Mouse (Mus musculus) neural tube, embryonic 15.5 days (tissue): ENCODE results near the gene Cdh15. TPM values are rescaled to one million over a fixed set of nuclear protein-coding genes. Genes with fewer than 3 reads are reported as not detected.
A peak's percentile ranks its signal among the peaks of the same experiment; 100 is the strongest.

Experiments used
- ATAC-seq: fragments of 200-750 bp; cut with Nextera tagmentation; 2 replicates; pipeline ENCODE4 v1.8.0; 2017; ENCODE audit warnings: mild to moderate bottlenecking, moderate TSS enrichment, moderate library complexity; ENCODE audit not compliant: low FRiP score
- H3K27ac ChIP-seq: fragments of 300-500 bp; sonication (generic); replicated peaks from 2 replicates; pipeline ENCODE4 v1.5.1; 2015; ENCODE audit warnings: mild to moderate bottlenecking, inconsistent platforms
- H3K27me3 ChIP-seq: fragments of 300-500 bp; sonication (generic); replicated peaks from 2 replicates; pipeline ENCODE4 v1.6.1; 2015; ENCODE audit warnings: inconsistent platforms
- H3K36me3 ChIP-seq: fragments of 300-500 bp; sonication (generic); 2 replicates; pipeline ENCODE4 v1.6.1; 2015; ENCODE audit warnings: inconsistent platforms
- H3K4me1 ChIP-seq: fragments of 300-500 bp; sonication (generic); 2 replicates; pipeline ENCODE4 v1.6.1; 2015; ENCODE audit warnings: inconsistent platforms
- H3K4me2 ChIP-seq: fragments of 300-500 bp; sonication (generic); 2 replicates; pipeline ENCODE4 v1.6.1; 2015; ENCODE audit warnings: inconsistent platforms, mild to moderate bottlenecking, moderate library complexity
- H3K4me3 ChIP-seq: fragments of 300-500 bp; sonication (generic); replicated peaks from 2 replicates; pipeline ENCODE4 v1.5.1; 2015; ENCODE audit warnings: mild to moderate bottlenecking, inconsistent platforms
- H3K9ac ChIP-seq: fragments of 300-500 bp; sonication (generic); replicated peaks from 2 replicates; pipeline ENCODE4 v1.6.1; 2015; ENCODE audit warnings: mild to moderate bottlenecking, inconsistent platforms
- H3K9me3 ChIP-seq: fragments of 300-500 bp; sonication (generic); replicated peaks from 2 replicates; pipeline ENCODE4 v1.6.1; 2016; ENCODE audit warnings: inconsistent platforms
- WGBS: fragments of 180-500 bp; shearing (Covaris S2); methylation state at CpG from one replicate; pipeline ENCODE4 v1.1.7; 2015; ENCODE audit warnings: mixed read lengths; 5-methylcytosine and 5-hydroxymethylcytosine counted together
- polyA plus RNA-seq: library from polyadenylated mRNA; unstranded; fragments of >200 nt; fragmentation: Nextera tagmentation; extraction: Ambion mirVana; gene quantifications from 2 replicates; pipeline ENCODE4 v1.2.1, GENCODE M21; 2015

Cdh15 gene
- polyA plus RNA-seq, result 2.7 and 3.2 TPM in 2 replicates

GRCm38 (mm10) chr8:122847829-122848561 lies at the start of gene Cdh15:
Cdh15 (plus strand) TSS chr8:122847966.
- peaks cover under 1% of the 10 kb centered on the region; the same call in 1 of the 2 replicates for H3K4me1 ChIP-seq
- peak; percentile 73; the same call in 1 of the 2 replicates for ATAC-seq
- 24% methylated on average over 17 of the region's 18 CpGs for WGBS
- H3K27me3 ChIP-seq, result no peaks in the 10 kb centered on the region
- no peaks in the 10 kb centered on the region for H3K9me3 ChIP-seq
- peak within 1 kb of the TSS; percentile 36 for H3K4me2 ChIP-seq
- H3K9ac ChIP-seq, result no peak within 1 kb of the TSS
- no peak within 1 kb of the TSS for H3K4me3 ChIP-seq
- H3K36me3 ChIP-seq, result no peaks in the 10 kb centered on the region
- H3K27ac ChIP-seq, result no peak within 1 kb of the TSS

- no peaks in the 10 kb centered on the region for H3K36me3 ChIP-seq
- no peak overlapping the region for H3K9ac ChIP-seq
- H3K4me2 ChIP-seq, result peak overlapping the region; percentile 32
- WGBS, result 9% methylated on average over 15 of the region's 15 CpGs
- H3K27ac ChIP-seq, result peak overlapping the region; percentile 81
- no peaks in the 10 kb centered on the region for H3K9me3 ChIP-seq
- H3K4me1 ChIP-seq, result peaks cover 56% of the 10 kb centered on the region
- H3K27me3 ChIP-seq, result no peaks in the 10 kb centered on the region
- peak; percentile 89 for ATAC-seq
- no peak overlapping the region for H3K4me3 ChIP-seq
Measured at GRCm38 (mm10) chr8:122803906-122804761, 43.6 kb upstream of the Cdh15 start.

- H3K27me3 ChIP-seq, result no peaks in the 10 kb centered on the region
- peaks cover 61% of the 10 kb centered on the region for H3K4me1 ChIP-seq
- H3K27ac ChIP-seq, result peak overlapping the region; percentile 81
- no peak overlapping the region for H3K4me3 ChIP-seq
- ATAC-seq, result 0 out of 2 replicates have a peak, but pooled peaks have one; percentile 21
- no peak overlapping the region for H3K4me2 ChIP-seq
- WGBS, result 19% methylated on average over 3 of the region's 3 CpGs
- no peak overlapping the region for H3K9ac ChIP-seq
- no peaks in the 10 kb centered on the region for H3K36me3 ChIP-seq
- H3K9me3 ChIP-seq, result no peaks in the 10 kb centered on the region
Measured at GRCm38 (mm10) chr8:122805349-122805748, 42.4 kb upstream of the Cdh15 start.

DNA sequence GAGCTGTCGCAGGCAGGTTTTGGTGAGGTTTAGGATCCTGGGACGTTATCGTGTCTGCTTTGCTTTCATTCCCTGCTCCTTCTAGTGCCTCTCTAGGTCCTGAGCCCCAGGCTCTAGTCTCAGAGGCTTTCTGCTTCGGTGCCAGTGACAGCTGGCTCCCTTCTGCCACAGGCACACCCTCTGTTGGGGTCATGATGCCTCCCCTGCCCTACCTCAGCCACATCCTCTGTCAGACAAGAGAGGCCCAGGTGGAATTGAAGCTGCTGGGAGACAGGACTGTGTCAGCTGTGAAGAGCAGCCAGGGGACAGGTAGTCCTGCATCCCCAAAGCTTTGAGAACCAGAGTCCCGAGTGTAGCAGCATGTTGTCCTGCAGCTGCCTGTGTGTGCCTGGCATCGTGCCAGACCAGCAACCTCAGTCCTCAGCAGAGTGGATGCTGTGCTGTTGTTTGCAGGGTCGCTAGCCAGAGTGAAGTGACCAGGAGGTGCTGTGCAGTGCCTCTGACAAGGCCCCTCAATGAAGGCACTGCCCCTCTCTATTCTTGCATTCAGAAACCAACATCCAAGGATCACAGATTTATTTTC lies 40.7 kb upstream of the Cdh15 start:
- H3K4me2 ChIP-seq, result no peak overlapping the region
- H3K4me3 ChIP-seq, result no peak overlapping the region
- 0 out of 2 replicates have a peak overlapping the region, but pooled peaks have one; percentile 23 for H3K9ac ChIP-seq
- no peaks in the 10 kb centered on the region for H3K9me3 ChIP-seq
- 39% methylated on average over 7 of the region's 7 CpGs for WGBS
- no peak for ATAC-seq
- H3K4me1 ChIP-seq, result peaks cover 78% of the 10 kb centered on the region
- no peaks in the 10 kb centered on the region for H3K27me3 ChIP-seq
- H3K36me3 ChIP-seq, result no peaks in the 10 kb centered on the region
- H3K27ac ChIP-seq, result peak overlapping the region; percentile 72

GRCm38 (mm10) chr8:122807907-122808306 lies 39.9 kb upstream of the Cdh15 start:
- Histone ChIP-seq H3K4me3 (no peak overlapping the region), H3K4me1 (peaks cover 84% of the 10 kb centered on the region), H3K27ac (peak overlapping the region; percentile 72; the same call in 1 of the 2 replicates), H3K4me2 (no peak overlapping the region), H3K9me3 (no peaks in the 10 kb centered on the region), H3K36me3 (no peaks in the 10 kb centered on the region), H3K9ac (no peak overlapping the region), H3K27me3 (no peaks in the 10 kb centered on the region)
- no peak for ATAC-seq
- WGBS, result 55% methylated on average over 4 of the region's 4 CpGs

DNA sequence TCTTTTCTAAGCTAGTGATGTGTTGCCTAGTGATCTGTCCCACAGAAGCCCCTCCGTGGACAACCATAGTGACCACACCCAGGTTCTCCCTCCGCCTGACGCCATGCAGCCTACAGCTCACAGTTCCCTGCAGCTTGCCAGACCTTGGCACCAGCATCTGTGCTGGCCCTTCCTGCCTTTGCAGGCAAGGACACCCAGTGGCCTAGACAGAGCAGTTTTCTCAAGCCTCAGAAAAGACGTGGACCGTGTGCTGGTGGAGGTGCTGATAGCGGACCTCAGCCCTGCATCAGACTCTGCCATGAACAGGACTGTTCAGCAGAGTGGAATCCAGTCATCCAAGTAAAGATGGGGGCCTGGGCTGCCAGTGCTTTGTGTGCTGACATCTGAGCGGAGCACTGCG lies 37.4 kb upstream of the Cdh15 start:
- peak overlapping the region; percentile 39 for H3K27ac ChIP-seq

GRCm38 (mm10) chr8:122811870-122812494 lies 35.8 kb upstream of the Cdh15 start:
- H3K27me3 ChIP-seq, result no peaks in the 10 kb centered on the region
- H3K27ac ChIP-seq, result peak overlapping the region; percentile 74
- peak; percentile 69 for ATAC-seq
- WGBS, result 33% methylated on average over 16 of the region's 16 CpGs
- H3K36me3 ChIP-seq, result no peaks in the 10 kb centered on the region
- peaks cover 55% of the 10 kb centered on the region for H3K4me1 ChIP-seq
- H3K4me2 ChIP-seq, result no peak overlapping the region
- H3K9me3 ChIP-seq, result no peaks in the 10 kb centered on the region
- H3K4me3 ChIP-seq, result no peak overlapping the region
- H3K9ac ChIP-seq, result peak overlapping the region; percentile 11; the same call in 1 of the 2 replicates

More for the DNA sequence above, 37.4 kb upstream of the Cdh15 start:
- no peaks in the 10 kb centered on the region for H3K27me3 ChIP-seq
- no peak overlapping the region for H3K9ac ChIP-seq
- no peak overlapping the region for H3K4me3 ChIP-seq
- H3K4me1 ChIP-seq, result peaks cover 71% of the 10 kb centered on the region
- no peak overlapping the region for H3K4me2 ChIP-seq
- WGBS, result 65% methylated on average over 8 of the region's 8 CpGs
- H3K9me3 ChIP-seq, result no peaks in the 10 kb centered on the region
- H3K36me3 ChIP-seq, result no peaks in the 10 kb centered on the region
- no peak for ATAC-seq

- Histone ChIP-seq H3K9ac (no peak overlapping the region), H3K4me3 (no peak overlapping the region), H3K27me3 (no peaks in the 10 kb centered on the region), H3K4me1 (peaks cover 51% of the 10 kb centered on the region), H3K36me3 (no peaks in the 10 kb centered on the region), H3K9me3 (no peaks in the 10 kb centered on the region), H3K27ac (peak overlapping the region; percentile 74), H3K4me2 (no peak overlapping the region)
- 79% methylated on average over 14 of the region's 14 CpGs for WGBS
- ATAC-seq, result peak; percentile 10; the same call in 1 of the 2 replicates
Measured at GRCm38 (mm10) chr8:122812610-122813250, 35.0 kb upstream of the Cdh15 start.

GRCm38 (mm10) chr8:122814608-122815007 lies 33.2 kb upstream of the Cdh15 start:
- ATAC-seq, result no peak
- H3K4me3 ChIP-seq, result no peak overlapping the region
- no peaks in the 10 kb centered on the region for H3K9me3 ChIP-seq
- H3K27ac ChIP-seq, result 0 out of 2 replicates have a peak overlapping the region, but pooled peaks have one; percentile 3
- H3K9ac ChIP-seq, result no peak overlapping the region
- H3K36me3 ChIP-seq, result no peaks in the 10 kb centered on the region
- peaks cover 46% of the 10 kb centered on the region for H3K4me1 ChIP-seq
- no peaks in the 10 kb centered on the region for H3K27me3 ChIP-seq
- no peak overlapping the region for H3K4me2 ChIP-seq
- WGBS, result 18% methylated on average over 7 of the region's 7 CpGs

DNA sequence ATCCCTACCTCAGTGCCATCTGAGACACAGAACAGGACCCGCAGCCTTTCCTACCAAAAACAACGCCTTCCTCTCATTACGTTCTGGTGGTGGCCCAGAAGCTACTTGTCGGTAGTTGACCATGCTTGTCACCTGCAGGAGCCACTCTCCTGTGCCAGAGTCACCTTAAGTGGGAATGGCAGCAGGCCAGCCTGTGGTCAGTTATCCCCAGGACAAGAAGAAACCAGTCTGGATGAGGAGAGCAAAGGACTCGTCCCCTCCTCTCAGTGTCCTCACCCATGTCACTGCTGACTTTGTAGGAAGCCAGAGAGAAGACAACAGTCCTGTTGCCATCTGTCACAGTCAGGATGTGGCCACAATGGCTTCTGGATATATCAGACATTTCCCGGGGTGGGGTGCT lies 30.8 kb upstream of the Cdh15 start:
- peaks cover 25% of the 10 kb centered on the region for H3K4me1 ChIP-seq
- no peak overlapping the region for H3K9ac ChIP-seq

More for the DNA sequence above, 30.8 kb upstream of the Cdh15 start:
- Histone ChIP-seq H3K36me3 (no peaks in the 10 kb centered on the region), H3K4me2 (no peak overlapping the region), H3K27me3 (no peaks in the 10 kb centered on the region), H3K27ac (no peak overlapping the region), H3K9me3 (no peaks in the 10 kb centered on the region), H3K4me3 (no peak overlapping the region)
- no peak for ATAC-seq
- WGBS, result 95% methylated on average over 6 of the region's 6 CpGs
